Mouse (Mus musculus) frontal cortex, adult 2 months (tissue): ENCODE measurements at regions not wholly inside any gene's neighbourhood (a gene's known extent, or its start where the extent isn't known, plus 50 kb on each side); places are given as distances from the start of the nearest gene placed in this dataset.

Experiments
- DNase-seq, 2 experiments: peaks; one replicate each; pipeline ENCODE4 v3.0.0; 2022; ENCODE audit warnings: low spot score in 1 of 2; ENCODE audit errors: extremely low spot score in 1 of 2

GRCm38 (mm10) chr2:45679101-45679895 is 562.1 kb upstream of the Zeb2 start:
- DNase-seq, result no peak

GRCm38 (mm10) chr2:45678685-45679084 is 561.5 kb upstream of the Zeb2 start:
- DNase-seq, result no peak

GRCm38 (mm10) chr2:45675776-45676175 is 558.6 kb upstream of the Zeb2 start:
- no peak for DNase-seq

- DNase-seq, result no peak
These were observed 538.8 kb upstream of the Zeb2 start for GRCm38 (mm10) chr2:45656011-45656410.

- DNase-seq, result no peak
These were observed 537.5 kb upstream of the Zeb2 start for GRCm38 (mm10) chr2:45654693-45655092.

GRCm38 (mm10) chr2:45652977-45653376 is 535.8 kb upstream of the Zeb2 start:
- DNase-seq, result no peak

DNA sequence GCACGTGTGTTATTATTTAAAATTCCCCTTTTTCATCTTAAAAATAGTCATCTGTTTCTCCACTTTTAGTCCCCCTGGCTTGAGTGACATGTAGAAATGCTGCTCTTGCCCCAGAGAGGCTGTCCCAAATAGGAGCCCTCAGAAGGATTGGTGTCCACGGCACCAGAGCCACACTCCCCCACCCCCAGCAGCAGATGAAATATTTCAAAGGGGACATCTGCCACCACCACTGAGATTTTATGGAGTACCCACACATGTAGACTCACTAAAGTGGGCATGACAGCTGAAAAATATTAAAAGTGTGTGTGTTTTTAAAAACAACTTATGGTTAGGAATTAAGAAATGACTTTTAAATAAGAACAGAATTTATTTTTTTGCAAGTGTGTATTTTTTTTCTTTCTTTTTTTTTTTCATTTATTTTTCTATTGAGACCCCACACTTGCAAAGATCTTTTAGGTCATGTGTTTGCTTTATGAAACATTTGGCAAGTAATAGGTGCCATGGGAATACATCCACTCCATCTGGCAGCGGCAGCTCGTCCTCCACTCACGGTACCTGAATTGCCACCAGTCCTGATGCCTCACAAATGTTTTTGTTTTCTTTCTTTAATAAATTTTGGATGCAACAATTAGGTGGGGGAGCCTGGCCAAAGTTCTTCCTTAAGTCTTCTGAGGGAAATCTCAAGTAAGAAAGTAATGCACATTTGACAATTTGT is 533.2 kb upstream of the Zeb2 start:
- DNase-seq, result no peak

DNA sequence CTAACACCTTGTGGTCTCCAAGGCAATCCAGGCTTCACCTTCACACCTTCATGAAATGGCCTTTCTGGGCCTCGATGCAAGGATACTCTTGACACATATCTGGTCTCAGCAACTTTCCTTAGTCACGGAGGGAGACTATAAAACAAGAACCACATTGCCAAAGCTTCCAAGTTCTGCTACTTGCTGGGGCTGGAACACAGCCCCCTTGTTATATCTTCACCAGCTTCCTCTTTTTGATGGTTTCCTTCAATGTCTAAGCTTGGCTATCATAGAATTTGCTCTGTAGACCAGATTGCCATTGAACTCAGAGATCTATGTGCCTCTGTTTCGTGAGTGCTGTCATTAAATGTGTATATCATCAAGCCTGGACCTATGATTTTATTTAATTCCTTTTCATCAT is 530.7 kb upstream of the Zeb2 start:
- no peak for DNase-seq

- DNase-seq, result no peak
These were observed 512.9 kb upstream of the Zeb2 start for GRCm38 (mm10) chr2:45630081-45630480.

GRCm38 (mm10) chr2:45629616-45630015 is 512.4 kb upstream of the Zeb2 start:
- no peak for DNase-seq

DNA sequence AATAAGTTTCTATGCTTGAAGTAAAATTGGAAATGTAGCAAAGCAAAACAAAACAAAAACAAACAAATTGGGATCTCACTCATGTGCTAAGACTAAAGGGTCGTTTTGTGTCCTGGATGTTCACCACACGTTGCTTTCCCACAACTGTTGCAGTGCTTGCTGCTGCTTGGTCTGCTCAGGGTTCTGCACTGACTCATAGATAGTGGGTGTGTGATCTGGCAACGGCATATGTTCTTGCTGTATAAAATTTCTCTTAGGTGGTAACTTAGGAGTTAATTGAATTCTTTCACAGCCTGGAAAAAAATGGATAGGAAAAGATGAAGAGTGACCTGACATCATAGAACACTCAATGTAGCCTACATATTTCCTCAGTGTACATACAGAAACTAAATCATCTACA is 505.9 kb upstream of the Zeb2 start:
- DNase-seq, result peak; percentile 37 to 67

GRCm38 (mm10) chr2:45608926-45609325 is 491.7 kb upstream of the Zeb2 start:
- no peak for DNase-seq

DNA sequence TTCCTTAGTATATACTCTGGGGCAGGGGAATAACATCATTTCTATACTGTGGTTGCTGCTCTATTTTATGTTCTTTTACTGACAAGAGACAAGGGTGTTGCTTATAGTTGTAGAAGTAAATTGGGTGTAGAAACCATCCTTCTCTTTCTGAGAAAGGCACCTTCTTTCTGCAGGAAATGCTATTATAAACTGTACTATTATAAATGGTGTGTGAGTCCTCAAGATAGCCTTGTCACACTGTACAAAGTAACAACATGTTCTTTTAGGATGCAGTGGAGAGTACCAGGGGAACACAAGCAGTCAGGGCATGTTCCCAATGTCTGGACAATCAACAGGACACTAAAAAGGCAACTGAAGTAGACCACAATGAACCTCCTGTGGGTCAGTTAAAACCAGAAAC is 490.2 kb upstream of the Zeb2 start:
- no peak for DNase-seq

DNA sequence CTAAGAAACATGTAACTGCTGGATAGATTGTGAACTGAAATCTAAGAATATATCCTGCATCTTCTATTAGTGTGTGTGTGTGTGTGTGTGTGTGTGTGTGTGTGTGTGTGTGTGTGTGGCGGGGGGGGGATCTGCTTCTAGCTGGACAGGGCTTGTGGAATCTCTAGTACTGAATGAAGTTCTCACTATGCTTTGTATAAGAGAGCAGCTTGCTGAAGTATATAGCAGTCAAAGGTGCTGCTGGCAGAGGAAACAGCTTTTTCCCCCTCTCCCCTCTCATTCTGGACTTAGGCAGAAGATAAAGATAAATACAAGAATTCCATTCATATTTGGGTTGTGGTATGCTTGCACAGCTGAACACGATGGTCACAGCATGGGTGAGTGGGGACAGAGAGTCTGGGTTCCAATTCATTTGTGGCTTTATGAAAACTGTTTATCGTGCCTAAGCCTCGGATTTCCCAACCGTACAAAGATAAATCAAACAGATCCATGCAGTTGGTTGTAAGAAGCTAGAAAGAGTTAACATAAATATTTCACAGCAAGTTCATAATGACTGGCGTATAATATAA is 484.2 kb upstream of the Zeb2 start:
- DNase-seq, result no peak

- no peak for DNase-seq
These were observed 476.6 kb upstream of the Zeb2 start for GRCm38 (mm10) chr2:45593765-45594164.

GRCm38 (mm10) chr2:45590980-45591379 is 473.8 kb upstream of the Zeb2 start:
- DNase-seq, result no peak

DNA sequence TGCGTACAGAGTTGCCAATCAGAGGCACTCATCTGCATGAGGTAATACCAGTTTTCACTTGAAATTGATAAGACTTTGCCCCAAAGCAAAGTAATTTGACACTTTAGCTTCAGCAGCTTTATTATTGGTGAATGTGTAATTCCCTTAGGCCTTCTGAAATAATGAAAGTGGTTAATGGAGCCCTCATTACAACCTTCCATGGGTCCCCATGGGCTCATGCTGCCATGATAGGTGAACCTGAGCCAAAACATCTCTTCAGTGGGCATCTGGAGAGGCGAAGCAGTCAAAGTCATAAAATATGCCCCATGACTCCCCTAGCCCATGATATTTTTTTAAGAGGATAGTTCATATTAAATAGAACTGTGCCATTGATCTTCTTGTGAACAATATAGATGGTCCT is 471.1 kb upstream of the Zeb2 start:
- no peak for DNase-seq

- no peak for DNase-seq
These were observed 469.5 kb upstream of the Zeb2 start for GRCm38 (mm10) chr2:45586588-45587200.

DNA sequence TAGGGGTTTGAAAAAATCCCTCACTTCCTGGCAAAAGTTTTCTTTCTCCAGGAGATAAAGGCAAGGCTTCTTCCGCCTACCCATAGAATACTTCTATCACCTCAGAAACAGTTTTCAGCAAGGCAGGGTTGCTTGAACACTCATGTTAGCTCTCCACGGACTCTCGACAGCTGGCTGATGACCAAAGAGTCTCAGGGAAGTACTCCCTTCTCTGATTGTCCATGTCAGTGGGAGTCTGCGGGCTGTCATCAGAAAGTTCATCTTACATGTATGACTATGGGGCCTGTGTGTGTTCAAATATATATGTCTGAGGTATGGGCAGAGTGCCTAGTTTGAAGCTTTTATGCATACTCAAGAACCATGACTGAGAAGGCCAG is 464.3 kb upstream of the Zeb2 start:
- no peak for DNase-seq

GRCm38 (mm10) chr2:45580838-45581548 is 463.8 kb upstream of the Zeb2 start:
- peak in 1 of 2 experiments; percentile 12 for DNase-seq

- no peak for DNase-seq
These were observed 455.7 kb upstream of the Zeb2 start for GRCm38 (mm10) chr2:45572906-45573305.
